Mouse (Mus musculus): ENCODE measurements around the gene Dpm2. TPM values are rescaled to one million over a fixed set of nuclear protein-coding genes. Genes with fewer than 3 reads are reported as not detected.
A peak's percentile ranks its signal among the peaks of the same experiment; 100 is the strongest.

Gene Dpm2
- total and polyA plus RNA-seq, 2 experiments = 6.5 to 104 TPM

DNA sequence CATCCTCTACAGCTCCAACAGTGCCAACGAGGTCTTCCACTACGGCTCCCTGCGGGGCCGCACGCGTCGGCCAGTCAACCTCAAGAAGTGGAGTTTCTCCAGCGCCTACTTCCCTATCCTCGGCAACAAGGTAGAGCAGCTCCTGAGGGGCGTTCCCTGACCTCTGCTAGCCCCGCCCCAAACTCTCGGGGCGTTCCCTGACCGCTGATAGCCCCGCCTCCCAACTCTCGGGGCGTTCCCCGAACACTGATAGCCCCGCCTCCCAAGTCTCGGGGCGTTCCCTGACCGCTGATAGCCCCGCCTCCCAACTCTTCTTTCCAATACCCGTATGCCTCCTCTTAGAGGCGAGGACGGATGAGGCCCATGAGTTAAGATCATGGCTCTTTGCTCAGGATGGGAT lies 41.6 kb downstream of the Dpm2 start:
- no peak for TF ChIP-seq CTCF (IDR thresholded peaks at IDR 0.05; ENCODE audit: low read depth, low read length)
- no peak for TF ChIP-seq POLR2A (IDR thresholded peaks at IDR 0.05; ENCODE audit: extremely low read depth, insufficient read depth, low read length)
- WGBS = 86% methylated on average over 26 of the region's 26 CpGs
- Histone ChIP-seq H3K4me1 (ENCODE audit: control insufficient read depth, insufficient read depth, low read length) (peaks cover 16% of the 10 kb centered on the region), H3K27me3 (ENCODE audit: control insufficient read depth, insufficient read depth, low read length) (no peaks in the 10 kb centered on the region), H3K36me3 (ENCODE audit: control insufficient read depth, insufficient read depth, low read length) (peaks cover 15% of the 10 kb centered on the region; the same call in 1 of the 2 replicates), H3K79me2 (ENCODE audit: control insufficient read depth, insufficient read depth, low read length) (no peaks in the 10 kb centered on the region; the same call in 1 of the 2 replicates), H3K4me3 (ENCODE audit: insufficient read depth, low read depth, low read length) (no peak overlapping the region), H3K27ac (replicated peaks; ENCODE audit: insufficient read depth, low read depth, low read length) (no peak overlapping the region), H3K9ac (ENCODE audit: low read depth, low read length) (no peak overlapping the region)
- DNase-seq (ENCODE audit: extremely low read depth, low read depth, low spot score) = no peak

DNA sequence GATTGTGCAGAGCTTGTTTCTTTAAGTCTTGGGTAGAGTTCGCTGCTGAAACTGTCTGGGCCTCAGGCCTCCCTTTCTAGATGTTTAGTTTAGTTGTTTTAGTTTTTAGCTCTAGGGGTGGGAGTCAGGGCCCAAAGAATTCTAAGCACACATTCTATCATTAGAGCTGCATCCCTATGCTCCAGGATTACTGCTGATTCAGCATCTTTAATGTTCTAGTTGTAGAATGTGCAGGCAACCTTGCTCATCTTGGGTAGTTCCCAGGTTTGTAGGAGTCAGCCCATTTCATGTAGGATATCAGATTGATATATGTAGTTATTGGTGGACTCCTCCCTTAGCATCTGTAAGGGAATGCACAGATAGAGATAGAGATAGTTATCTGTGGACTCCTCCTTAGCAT lies 46.5 kb downstream of the Dpm2 start:
- TF ChIP-seq CTCF (IDR thresholded peaks at IDR 0.05; ENCODE audit: low read depth, low read length) (no peak), POLR2A (IDR thresholded peaks at IDR 0.05; ENCODE audit: extremely low read depth, insufficient read depth, low read length) (no peak)
- H3K36me3 ChIP-seq (ENCODE audit: control insufficient read depth, insufficient read depth, low read length) = peaks cover 18% of the 10 kb centered on the region; the same call in 1 of the 2 replicates

DNA sequence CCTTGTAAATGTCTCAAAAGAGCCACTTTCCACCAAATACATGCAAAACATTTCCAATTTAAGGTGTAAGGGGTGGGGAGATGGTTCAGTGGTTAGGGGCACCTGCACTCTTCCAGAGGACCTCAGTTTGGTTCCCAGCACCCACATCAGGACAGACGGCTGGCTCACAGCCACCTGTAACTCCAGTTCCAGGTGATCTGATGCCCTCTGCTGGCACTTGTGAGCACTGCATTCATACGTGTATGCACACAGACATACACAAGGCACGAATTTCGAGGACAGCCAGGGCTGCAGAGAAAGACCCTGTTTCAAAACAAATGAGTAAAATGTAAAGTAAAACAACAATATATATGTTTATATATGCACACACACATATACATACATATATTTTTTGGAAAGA lies 46.9 kb downstream of the Dpm2 start:
- DNase-seq (ENCODE audit: extremely low read depth, low read depth, low spot score) = no peak
- Histone ChIP-seq H3K27ac (replicated peaks; ENCODE audit: insufficient read depth, low read depth, low read length) (no peak overlapping the region), H3K4me3 (ENCODE audit: insufficient read depth, low read depth, low read length) (no peak overlapping the region), H3K79me2 (ENCODE audit: control insufficient read depth, insufficient read depth, low read length) (no peaks in the 10 kb centered on the region), H3K9ac (ENCODE audit: low read depth, low read length) (no peak overlapping the region), H3K4me1 (ENCODE audit: control insufficient read depth, insufficient read depth, low read length) (0 out of 2 replicates have a peak, but pooled peaks cover 3% of the 10 kb centered on the region), H3K27me3 (ENCODE audit: control insufficient read depth, insufficient read depth, low read length) (no peaks in the 10 kb centered on the region), H3K36me3 (ENCODE audit: control insufficient read depth, insufficient read depth, low read length) (peaks cover 18% of the 10 kb centered on the region; the same call in 1 of the 2 replicates)
- TF ChIP-seq POLR2A (IDR thresholded peaks at IDR 0.05; ENCODE audit: extremely low read depth, insufficient read depth, low read length) (no peak), CTCF (IDR thresholded peaks at IDR 0.05; ENCODE audit: low read depth, low read length) (peak; percentile 58)
- WGBS = 98% methylated on average over 4 of the region's 4 CpGs

More for the DNA sequence above, 46.5 kb downstream of the Dpm2 start:
- WGBS = 97% methylated on average over 1 of the region's 1 CpGs
- Histone ChIP-seq H3K9ac (ENCODE audit: low read depth, low read length) (no peak overlapping the region), H3K4me3 (ENCODE audit: insufficient read depth, low read depth, low read length) (no peak overlapping the region), H3K27me3 (ENCODE audit: control insufficient read depth, insufficient read depth, low read length) (no peaks in the 10 kb centered on the region), H3K79me2 (ENCODE audit: control insufficient read depth, insufficient read depth, low read length) (no peaks in the 10 kb centered on the region), H3K4me1 (ENCODE audit: control insufficient read depth, insufficient read depth, low read length) (0 out of 2 replicates have a peak, but pooled peaks cover 3% of the 10 kb centered on the region), H3K27ac (replicated peaks; ENCODE audit: insufficient read depth, low read depth, low read length) (no peak overlapping the region)
- DNase-seq (ENCODE audit: extremely low read depth, low read depth, low spot score) = no peak

DNA sequence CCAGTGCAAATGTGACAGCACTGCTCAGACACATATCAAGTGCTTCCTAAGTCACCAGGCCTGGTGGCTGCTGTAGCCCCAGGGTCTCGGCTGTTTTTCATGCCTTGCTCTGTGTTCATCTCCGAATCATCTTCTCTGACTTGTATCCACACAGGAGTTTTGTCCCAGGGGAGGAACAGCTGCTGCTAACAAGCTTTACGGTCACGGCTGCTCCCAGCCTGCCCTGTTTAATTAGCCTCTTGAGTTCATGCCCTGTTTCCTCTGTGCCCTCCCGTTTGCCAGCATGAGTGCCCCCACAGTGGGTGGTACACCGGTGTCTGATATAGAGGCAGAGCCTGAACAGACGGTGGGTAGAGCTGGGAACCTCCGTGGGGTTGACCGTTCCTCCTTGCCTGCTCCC lies 47.4 kb downstream of the Dpm2 start:
- TF ChIP-seq CTCF (IDR thresholded peaks at IDR 0.05; ENCODE audit: low read depth, low read length) = no peak
- no peak for TF ChIP-seq POLR2A (IDR thresholded peaks at IDR 0.05; ENCODE audit: extremely low read depth, insufficient read depth, low read length)
- DNase-seq (ENCODE audit: extremely low read depth, low read depth, low spot score) = no peak
- Histone ChIP-seq H3K79me2 (ENCODE audit: control insufficient read depth, insufficient read depth, low read length) (no peaks in the 10 kb centered on the region), H3K4me3 (ENCODE audit: insufficient read depth, low read depth, low read length) (no peak overlapping the region), H3K36me3 (ENCODE audit: control insufficient read depth, insufficient read depth, low read length) (peaks cover 18% of the 10 kb centered on the region; the same call in 1 of the 2 replicates), H3K4me1 (ENCODE audit: control insufficient read depth, insufficient read depth, low read length) (0 out of 2 replicates have a peak, but pooled peaks cover 3% of the 10 kb centered on the region), H3K9ac (ENCODE audit: low read depth, low read length) (no peak overlapping the region), H3K27ac (replicated peaks; ENCODE audit: insufficient read depth, low read depth, low read length) (no peak overlapping the region), H3K27me3 (ENCODE audit: control insufficient read depth, insufficient read depth, low read length) (no peaks in the 10 kb centered on the region)
- WGBS = 94% methylated on average over 9 of the region's 9 CpGs

DNA sequence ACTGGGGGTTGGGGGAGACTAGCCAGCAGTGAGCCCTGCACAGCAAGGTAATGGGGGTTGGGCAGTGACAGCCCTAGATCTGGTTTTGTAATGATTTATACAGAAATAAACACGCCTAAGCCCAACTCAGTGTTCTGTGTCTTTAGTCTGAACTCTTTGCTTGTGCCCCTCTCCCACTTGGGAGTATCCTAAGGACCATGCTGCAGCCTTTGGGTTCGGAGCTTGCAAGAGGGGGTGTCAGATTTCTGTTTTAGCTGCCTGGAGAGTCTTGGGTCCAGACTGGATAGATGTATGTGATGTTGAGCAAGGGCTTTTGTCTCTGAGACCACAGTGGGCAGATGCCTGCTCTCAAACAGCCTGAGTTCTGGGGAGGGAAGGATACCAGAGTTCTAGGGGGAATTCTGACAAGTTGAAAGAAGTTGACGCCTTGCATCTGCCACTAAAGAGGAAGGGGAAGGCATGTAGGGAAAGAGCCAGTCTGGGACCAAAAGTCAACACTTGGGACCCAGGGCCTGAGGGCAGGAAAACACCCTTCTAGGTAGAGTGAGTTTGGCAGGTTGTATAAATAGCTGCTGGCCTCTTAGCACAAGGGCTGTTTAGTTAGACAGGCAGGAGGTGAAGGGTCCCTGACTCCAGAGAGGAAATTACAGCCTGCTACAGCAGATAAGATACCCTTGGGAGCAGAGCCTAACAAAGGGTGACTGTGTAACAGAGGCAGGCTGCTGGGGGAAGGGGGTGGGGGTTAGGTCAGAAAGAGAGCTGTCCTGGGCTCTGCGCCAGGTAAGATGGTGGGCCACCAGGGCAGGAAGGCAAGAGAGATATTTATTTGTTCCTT lies 50.2 kb downstream of the Dpm2 start:
- no peak overlapping the region for H3K4me3 ChIP-seq (ENCODE audit: insufficient read depth, low read depth, low read length)
- H3K4me1 ChIP-seq (ENCODE audit: control insufficient read depth, insufficient read depth, low read length) = 0 out of 2 replicates have a peak, but pooled peaks cover 3% of the 10 kb centered on the region
- no peaks in the 10 kb centered on the region for H3K79me2 ChIP-seq (ENCODE audit: control insufficient read depth, insufficient read depth, low read length)
- peaks cover 13% of the 10 kb centered on the region; the same call in 1 of the 2 replicates for H3K36me3 ChIP-seq (ENCODE audit: control insufficient read depth, insufficient read depth, low read length)
- DNase-seq (ENCODE audit: extremely low read depth, low read depth, low spot score) = no peak
- TF ChIP-seq POLR2A (IDR thresholded peaks at IDR 0.05; ENCODE audit: extremely low read depth, insufficient read depth, low read length) (no peak), CTCF (IDR thresholded peaks at IDR 0.05; ENCODE audit: low read depth, low read length) (no peak)
- WGBS = 82% methylated on average over 4 of the region's 4 CpGs
- no peak overlapping the region for H3K9ac ChIP-seq (ENCODE audit: low read depth, low read length)
- H3K27me3 ChIP-seq (ENCODE audit: control insufficient read depth, insufficient read depth, low read length) = no peaks in the 10 kb centered on the region
- H3K27ac ChIP-seq (replicated peaks; ENCODE audit: insufficient read depth, low read depth, low read length) = no peak overlapping the region

DNA sequence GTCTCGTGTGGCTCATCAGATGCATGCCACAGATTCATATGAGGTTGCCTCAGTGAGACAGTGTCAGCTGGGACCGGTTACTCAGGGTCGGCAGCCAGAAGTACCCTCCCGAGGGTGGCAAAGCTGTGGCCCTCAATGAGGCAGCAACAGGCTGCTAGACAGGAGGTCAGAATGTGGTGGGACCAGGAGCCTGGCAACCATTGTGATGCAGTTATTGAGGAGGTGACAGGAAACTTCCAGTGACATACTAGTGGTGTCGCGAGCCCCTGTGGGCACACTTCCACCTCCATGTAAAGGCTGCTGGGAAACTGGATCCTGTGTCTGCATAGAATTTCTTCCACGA lies 50.8 kb downstream of the Dpm2 start, which contains the start of gene Ak1:
Ak1 (plus strand) TSS at position 242 of the 343 bp plus-strand sequence.
- whole genome bisulfite sequencing = 58% methylated on average over 7 of the region's 7 CpGs
- no peak for TF ChIP-seq CTCF (IDR thresholded peaks at IDR 0.05; ENCODE audit: low read depth, low read length)
- TF ChIP-seq POLR2A (IDR thresholded peaks at IDR 0.05; ENCODE audit: extremely low read depth, insufficient read depth, low read length) = no peak
- no peak within 1 kb of the TSS for H3K4me3 ChIP-seq (ENCODE audit: insufficient read depth, low read depth, low read length)
- H3K9ac ChIP-seq (ENCODE audit: low read depth, low read length) = no peak within 1 kb of the TSS
- H3K27ac ChIP-seq (replicated peaks; ENCODE audit: insufficient read depth, low read depth, low read length) = no peak within 1 kb of the TSS
- no peaks in the 10 kb centered on the region for H3K27me3 ChIP-seq (ENCODE audit: control insufficient read depth, insufficient read depth, low read length)
- DNase-seq (ENCODE audit: extremely low read depth, low read depth, low spot score) = no peak
- peaks cover 8% of the 10 kb centered on the region; the same call in 1 of the 2 replicates for H3K36me3 ChIP-seq (ENCODE audit: control insufficient read depth, insufficient read depth, low read length)
- H3K4me1 ChIP-seq (ENCODE audit: control insufficient read depth, insufficient read depth, low read length) = 0 out of 2 replicates have a peak, but pooled peaks cover 3% of the 10 kb centered on the region
- no peaks in the 10 kb centered on the region for H3K79me2 ChIP-seq (ENCODE audit: control insufficient read depth, insufficient read depth, low read length)

Other genes starting within 250 kb of the Dpm2 start
- 9.5 and 10.0 TPM in 2 replicates for gene Ciz1, start 218.5 kb upstream of the Dpm2 start, total RNA-seq (2014; rRNA removed)
- 47.1 and 71.7 TPM in 2 replicates for gene Ciz1, start 218.5 kb upstream of the Dpm2 start, polyA plus RNA-seq (2012; rRNA removed)
- gene Dnm1, start 217.5 kb upstream of the Dpm2 start, total RNA-seq (2014; rRNA removed) = 0.09 and 0.40 TPM in 2 replicates
- 0.60 and 0.90 TPM in 2 replicates for gene Dnm1, start 217.5 kb upstream of the Dpm2 start, polyA plus RNA-seq (2012; rRNA removed)
- gene 1110008P14Rik, start 188.9 kb upstream of the Dpm2 start, total RNA-seq (2014; rRNA removed) = 25.8 and 32.5 TPM in 2 replicates
- gene 1110008P14Rik, start 188.9 kb upstream of the Dpm2 start, polyA plus RNA-seq (2012; rRNA removed) = 103 and 144 TPM in 2 replicates
- 2.1 and 10.0 TPM in 2 replicates for gene Lcn2, start 182.6 kb upstream of the Dpm2 start, total RNA-seq (2014; rRNA removed)
- 29.3 and 45.5 TPM in 2 replicates for gene Lcn2, start 182.6 kb upstream of the Dpm2 start, polyA plus RNA-seq (2012; rRNA removed)
- gene Ptges2, start 175.0 kb upstream of the Dpm2 start, total RNA-seq (2014; rRNA removed) = 22.6 and 30.7 TPM in 2 replicates
- gene Ptges2, start 175.0 kb upstream of the Dpm2 start, polyA plus RNA-seq (2012; rRNA removed) = 24.4 and 25.5 TPM in 2 replicates
- gene Naif1, start 120.4 kb upstream of the Dpm2 start, total RNA-seq (2014; rRNA removed) = 0.67 and 0.83 TPM in 2 replicates
- gene Naif1, start 120.4 kb upstream of the Dpm2 start, polyA plus RNA-seq (2012; rRNA removed) = 2.9 and 3.0 TPM in 2 replicates
- 40.0 and 41.9 TPM in 2 replicates for gene Slc25a25, start 119.4 kb upstream of the Dpm2 start, total RNA-seq (2014; rRNA removed)
- 57.9 and 124 TPM in 2 replicates for gene Slc25a25, start 119.4 kb upstream of the Dpm2 start, polyA plus RNA-seq (2012; rRNA removed)
- gene Fam102a, start 35.5 kb upstream of the Dpm2 start, total RNA-seq (2014; rRNA removed) = 7.0 and 7.2 TPM in 2 replicates
- 10.5 and 11.0 TPM in 2 replicates for gene Fam102a, start 35.5 kb upstream of the Dpm2 start, polyA plus RNA-seq (2012; rRNA removed)
- not detected in 2 replicates for gene Pip5kl1, start 3.9 kb downstream of the Dpm2 start, total RNA-seq (2014; rRNA removed)
- not detected in 2 replicates for gene Pip5kl1, start 3.9 kb downstream of the Dpm2 start, polyA plus RNA-seq (2012; rRNA removed)
- gene 9430097D07Rik, start 4.8 kb downstream of the Dpm2 start, total RNA-seq (2014; rRNA removed) = not detected in 2 replicates
- not detected in 2 replicates for gene 9430097D07Rik, start 4.8 kb downstream of the Dpm2 start, polyA plus RNA-seq (2012; rRNA removed)
- 0.74 and 1.2 TPM in 2 replicates for gene St6galnac4, start 16.2 kb downstream of the Dpm2 start, total RNA-seq (2014; rRNA removed)
- gene St6galnac4, start 16.2 kb downstream of the Dpm2 start, polyA plus RNA-seq (2012; rRNA removed) = 2.2 and 2.5 TPM in 2 replicates
- gene St6galnac6, start 28.9 kb downstream of the Dpm2 start, total RNA-seq (2014; rRNA removed) = 38.0 and 45.6 TPM in 2 replicates
- 90.0 and 134 TPM in 2 replicates for gene St6galnac6, start 28.9 kb downstream of the Dpm2 start, polyA plus RNA-seq (2012; rRNA removed)
- 0.47 and 1.4 TPM in 2 replicates for gene Ak1, start 50.9 kb downstream of the Dpm2 start, total RNA-seq (2014; rRNA removed)
- 0.26 and 0.34 TPM in 2 replicates for gene Ak1, start 50.9 kb downstream of the Dpm2 start, polyA plus RNA-seq (2012; rRNA removed)
- gene Eng, start 75.7 kb downstream of the Dpm2 start, total RNA-seq (2014; rRNA removed) = 14.2 and 25.9 TPM in 2 replicates
- 55.0 and 70.8 TPM in 2 replicates for gene Eng, start 75.7 kb downstream of the Dpm2 start, polyA plus RNA-seq (2012; rRNA removed)
- gene Fpgs, start 133.3 kb downstream of the Dpm2 start, total RNA-seq (2014; rRNA removed) = 158 and 175 TPM in 2 replicates
- gene Fpgs, start 133.3 kb downstream of the Dpm2 start, polyA plus RNA-seq (2012; rRNA removed) = 414 and 481 TPM in 2 replicates
- gene Cdk9, start 142.2 kb downstream of the Dpm2 start, total RNA-seq (2014; rRNA removed) = 19.5 and 27.3 TPM in 2 replicates
- gene Cdk9, start 142.2 kb downstream of the Dpm2 start, polyA plus RNA-seq (2012; rRNA removed) = 46.6 and 63.7 TPM in 2 replicates
- 2.2 and 3.2 TPM in 2 replicates for gene Sh2d3c, start 150.2 kb downstream of the Dpm2 start, total RNA-seq (2014; rRNA removed)
- 7.5 and 10.4 TPM in 2 replicates for gene Sh2d3c, start 150.2 kb downstream of the Dpm2 start, polyA plus RNA-seq (2012; rRNA removed)
- not detected in 2 replicates for gene 6330409D20Rik, start 170.2 kb downstream of the Dpm2 start, total RNA-seq (2014; rRNA removed)
- not detected in 2 replicates for gene 6330409D20Rik, start 170.2 kb downstream of the Dpm2 start, polyA plus RNA-seq (2012; rRNA removed)
- 26.6 and 35.6 TPM in 2 replicates for gene Tor2a, start 186.4 kb downstream of the Dpm2 start, total RNA-seq (2014; rRNA removed)
- gene Tor2a, start 186.4 kb downstream of the Dpm2 start, polyA plus RNA-seq (2012; rRNA removed) = 72.6 and 77.4 TPM in 2 replicates
- gene Ttc16, start 204.8 kb downstream of the Dpm2 start, total RNA-seq (2014; rRNA removed) = under 0.01 and 0.07 TPM in 2 replicates
- gene Ttc16, start 204.8 kb downstream of the Dpm2 start, polyA plus RNA-seq (2012; rRNA removed) = 0.10 and 0.22 TPM in 2 replicates
- gene Ptrh1, start 204.9 kb downstream of the Dpm2 start, total RNA-seq (2014; rRNA removed) = 1.2 and 1.5 TPM in 2 replicates
- 2.3 and 2.8 TPM in 2 replicates for gene Ptrh1, start 204.9 kb downstream of the Dpm2 start, polyA plus RNA-seq (2012; rRNA removed)
- gene Cfap157, start 213.6 kb downstream of the Dpm2 start, total RNA-seq (2014; rRNA removed) = not detected in 2 replicates
- not detected in 2 replicates for gene Cfap157, start 213.6 kb downstream of the Dpm2 start, polyA plus RNA-seq (2012; rRNA removed)

Data from liver, adult 2 months (tissue).